Comparison of ENCODE assay signal across 17 mouse cellular contexts in genomic region chr15:23052006-23052405, GRCm38 (mm10).
DNase-seq lines count a peak whose midpoint lies in the region; ATAC-seq lines count a peak whose summit lies in the region.
"Had no signal": no experiment of that assay in that cellular context is flagged by ENCODE, and none has a peak within 500 bp of the region (broad histone marks: within the 10 kb centered on the region; RNA-seq: fewer than 3 reads in every experiment).

No protein-coding gene starts in this region.

- H3K36me3 ChIP-seq in kidney, embryonic 16.5 days (ENCODE audit: insufficient read depth, low read length): no peaks in the 10 kb centered on the region
- H3K36me3 ChIP-seq: embryonic facial prominence, embryonic 12.5 days; heart, embryonic 13.5 days; hindbrain, embryonic 15.5 days had no signal

- no peak for DNase-seq in frontal cortex, postnatal 36 days (ENCODE audit: low spot score in 2 of 2)
- DNase-seq in cerebellum, adult 18-20 months: peak; percentile 35 to 46
- DNase-seq in cerebellum, adult 9-11 months: peak; percentile 40
- DNase-seq in gastrocnemius, postnatal 14 days: no peak
- DNase-seq in left cerebral cortex, postnatal 36 days (ENCODE audit: low spot score in 2 of 2): no peak
- DNase-seq: adrenal gland, postnatal 10 days; gastrocnemius, adult 2 months; gastrocnemius, postnatal 36 days; heart, adult 11 months; heart, postnatal 36 days had no signal

- H3K4me2 ChIP-seq in kidney, embryonic 16.5 days (replicated peaks; ENCODE audit: low read depth, low read length): no peak overlapping the region
- H3K4me2 ChIP-seq: embryonic facial prominence, embryonic 12.5 days; heart, embryonic 13.5 days; hindbrain, embryonic 15.5 days had no signal

- H3K4me1 ChIP-seq in kidney, embryonic 16.5 days (ENCODE audit: insufficient read depth, low read length): no peaks in the 10 kb centered on the region
- H3K4me1 ChIP-seq: embryonic facial prominence, embryonic 12.5 days; heart, embryonic 13.5 days; hindbrain, embryonic 15.5 days had no signal

- H3K27ac ChIP-seq in kidney, embryonic 16.5 days (ENCODE audit: low read length): no peak overlapping the region
- H3K27ac ChIP-seq: embryonic facial prominence, embryonic 12.5 days; gastrocnemius, adult 2 months; heart, embryonic 13.5 days; hindbrain, embryonic 15.5 days had no signal

- H3K9me3 ChIP-seq in kidney, embryonic 16.5 days (ENCODE audit: low read length): no peaks in the 10 kb centered on the region
- H3K9me3 ChIP-seq: embryonic facial prominence, embryonic 12.5 days; heart, embryonic 13.5 days; hindbrain, embryonic 15.5 days had no signal

- peak; percentile 93 for ATAC-seq in frontal cortex, adult (ENCODE audit: low TSS enrichment)
- no peak for ATAC-seq in kidney, embryonic 16.5 days (ENCODE audit: low FRiP score, low TSS enrichment)
- ATAC-seq: forebrain, embryonic 16.5 days; intestine, embryonic 16.5 days had no signal

- 73% methylated on average over 2 of the region's 2 CpGs for WGBS in kidney, embryonic 16.5 days

- no peak overlapping the region for H3K4me3 ChIP-seq in kidney, embryonic 16.5 days (ENCODE audit: low read length)
- H3K4me3 ChIP-seq: embryonic facial prominence, embryonic 12.5 days; gastrocnemius, adult 2 months; heart, embryonic 13.5 days; hindbrain, embryonic 15.5 days had no signal

- no peak overlapping the region for H3K9ac ChIP-seq in kidney, embryonic 16.5 days (replicated peaks; ENCODE audit: low read length)
- H3K9ac ChIP-seq: embryonic facial prominence, embryonic 12.5 days; heart, embryonic 13.5 days; hindbrain, embryonic 15.5 days had no signal

- no peaks in the 10 kb centered on the region for H3K27me3 ChIP-seq in kidney, embryonic 16.5 days (ENCODE audit: insufficient read depth, low read length)
- H3K27me3 ChIP-seq: embryonic facial prominence, embryonic 12.5 days; heart, embryonic 13.5 days; hindbrain, embryonic 15.5 days had no signal

- intact Hi-C loops in gastrocnemius, postnatal 14 days (cut with DNase I; ENCODE audit: low total_unique reads): no loop called here
- intact Hi-C loops in left cerebral cortex, postnatal 36 days (cut with DNase I): no loop called here

Comparison
In these comparisons a context has a peak if more than half of its experiments do, and no peak if none do; other contexts are left out.
1. DNase-seq: peak in cerebellum, adult 18-20 months (2 of 2) and cerebellum, adult 9-11 months (single experiment); none in frontal cortex, postnatal 36 days (0 of 2), gastrocnemius, postnatal 14 days (single experiment) and left cerebral cortex, postnatal 36 days (0 of 2).